Mouse (Mus musculus): ENCODE results near the gene Copz2. TPM values are rescaled to one million over a fixed set of nuclear protein-coding genes. Genes with fewer than 3 reads are reported as not detected.

The Copz2 gene
- total RNA-seq, 1 experiment from 2014 or later, result not detected

GRCm38 (mm10) chr11:96891784-96892527, 42.3 kb downstream of the Copz2 start:
- ATAC-seq (ENCODE audit: extremely low read depth, insufficient number of reproducible peaks, low FRiP score, poor library complexity, severe bottlenecking), result no peak

- ATAC-seq (ENCODE audit: extremely low read depth, insufficient number of reproducible peaks, low FRiP score, poor library complexity, severe bottlenecking), result no peak
Observed at GRCm38 (mm10) chr11:96893203-96893842, 43.7 kb downstream of the Copz2 start.

- ATAC-seq (ENCODE audit: extremely low read depth, insufficient number of reproducible peaks, low FRiP score, poor library complexity, severe bottlenecking), result no peak
Observed at GRCm38 (mm10) chr11:96895886-96896285, 46.2 kb downstream of the Copz2 start.

- ATAC-seq (ENCODE audit: extremely low read depth, insufficient number of reproducible peaks, low FRiP score, poor library complexity, severe bottlenecking), result no peak
Observed at GRCm38 (mm10) chr11:96899449-96900306, 50.0 kb downstream of the Copz2 start.

- no peak for ATAC-seq (ENCODE audit: extremely low read depth, insufficient number of reproducible peaks, low FRiP score, poor library complexity, severe bottlenecking)
Observed at GRCm38 (mm10) chr11:96901332-96901731, 51.7 kb downstream of the Copz2 start.

- ATAC-seq (ENCODE audit: extremely low read depth, insufficient number of reproducible peaks, low FRiP score, poor library complexity, severe bottlenecking), result no peak
Observed at GRCm38 (mm10) chr11:96902639-96903635, 53.3 kb downstream of the Copz2 start.

- ATAC-seq (ENCODE audit: extremely low read depth, insufficient number of reproducible peaks, low FRiP score, poor library complexity, severe bottlenecking), result no peak
Observed at GRCm38 (mm10) chr11:96906431-96907161, 56.9 kb downstream of the Copz2 start.

- no peak for ATAC-seq (ENCODE audit: extremely low read depth, insufficient number of reproducible peaks, low FRiP score, poor library complexity, severe bottlenecking)
Observed at GRCm38 (mm10) chr11:96908594-96908993, 58.9 kb downstream of the Copz2 start.

GRCm38 (mm10) chr11:96910003-96910402, 60.3 kb downstream of the Copz2 start:
- peak; percentile 57 for ATAC-seq (ENCODE audit: extremely low read depth, insufficient number of reproducible peaks, low FRiP score, poor library complexity, severe bottlenecking)

Other genes with a start within 250 kb of the Copz2 start
- gene Snx11, start 72.3 kb upstream of the Copz2 start, total RNA-seq (2017), result 66.2 and 79.5 TPM in 2 replicates
- 50.9 and 58.0 TPM in 2 replicates for gene Cbx1, start 60.7 kb upstream of the Copz2 start, total RNA-seq (2017)
- gene Nfe2l1, start 19.9 kb upstream of the Copz2 start, total RNA-seq (2017), result 48.5 and 53.8 TPM in 2 replicates
- 22.6 and 29.6 TPM in 2 replicates for gene Cdk5rap3, start 66.6 kb downstream of the Copz2 start, total RNA-seq (2017)
- 0.23 and 0.61 TPM in 2 replicates for gene Prr15l, start 78.2 kb downstream of the Copz2 start, total RNA-seq (2017)
- 15.6 and 17.3 TPM in 2 replicates for gene Pnpo, start 94.1 kb downstream of the Copz2 start, total RNA-seq (2017)
- gene Sp2, start 133.1 kb downstream of the Copz2 start, total RNA-seq (2017), result 9.3 and 9.8 TPM in 2 replicates
- 0.25 TPM in 1 of 2 replicates, not detected in the other for gene Sp6, start 163.5 kb downstream of the Copz2 start, total RNA-seq (2017)
- 3.6 and 10.8 TPM in 2 replicates for gene Scrn2, start 180.1 kb downstream of the Copz2 start, total RNA-seq (2017)
- gene Lrrc46, start 191.5 kb downstream of the Copz2 start, total RNA-seq (2017), result 0.47 TPM in 1 of 2 replicates, not detected in the other
- 15.9 and 23.8 TPM in 2 replicates for gene Mrpl10, start 191.7 kb downstream of the Copz2 start, total RNA-seq (2017)
- 20.9 and 22.7 TPM in 2 replicates for gene Osbpl7, start 200.8 kb downstream of the Copz2 start, total RNA-seq (2017)

Measured in neutrophil, adult 5-6 weeks (primary cell).